Mouse (Mus musculus): Measurements from ENCODE around the gene Napa.

- TF ChIP-seq CTCF (IDR thresholded peaks at IDR 0.05; ENCODE audit: low read depth) (no peak), EP300 (IDR thresholded peaks at IDR 0.05; ENCODE audit: low read depth) (no peak)
These were observed 27.4 kb upstream of the Napa start for GRCm38 (mm10) chr7:16070846-16071245.
